ENCODE assay signal across 9 mouse cellular contexts in genomic region chr17:56611861-56612564, GRCm38 (mm10). TPM values are rescaled to one million over a fixed set of nuclear protein-coding genes. Genes with fewer than 3 reads are reported as not detected.
A peak's percentile ranks its signal among the peaks of the same experiment; 100 is the strongest.
DNase-seq lines count a peak whose midpoint lies in the region; ATAC-seq and TF ChIP-seq lines count a peak whose summit lies in the region.
"Had no signal": no experiment of that assay in that cellular context is flagged by ENCODE, and none has a peak within 500 bp of the region (broad histone marks: within the 10 kb centered on the region; RNA-seq: fewer than 3 reads in every experiment).

No protein-coding gene starts in this region.

- no peak for ATAC-seq in midbrain, embryonic 12.5 days (ENCODE audit: low FRiP score, low read depth)
- ATAC-seq in midbrain, embryonic 16.5 days: no peak
- ATAC-seq in intestine, embryonic 15.5 days: peak; percentile 5; the same call in 1 of the 2 replicates

- no peaks in the 10 kb centered on the region for H3K27me3 ChIP-seq in midbrain, embryonic 12.5 days
- H3K27me3 ChIP-seq in midbrain, embryonic 16.5 days (ENCODE audit: control insufficient read depth, insufficient read depth, low read depth, low read length): no peaks in the 10 kb centered on the region
- no peaks in the 10 kb centered on the region for H3K27me3 ChIP-seq in intestine, embryonic 15.5 days (replicated peaks)

- peaks cover 36% of the 10 kb centered on the region for H3K36me3 ChIP-seq in midbrain, embryonic 12.5 days
- H3K36me3 ChIP-seq in midbrain, embryonic 16.5 days (ENCODE audit: control insufficient read depth, insufficient read depth, low read length): peaks cover 3% of the 10 kb centered on the region
- peaks cover 28% of the 10 kb centered on the region for H3K36me3 ChIP-seq in intestine, embryonic 15.5 days

- no peak overlapping the region for H3K9ac ChIP-seq in midbrain, embryonic 12.5 days (replicated peaks)
- no peak overlapping the region for H3K9ac ChIP-seq in midbrain, embryonic 16.5 days (ENCODE audit: low read depth, low read length)
- no peak overlapping the region for H3K9ac ChIP-seq in intestine, embryonic 15.5 days

- 0 out of 2 replicates have a peak overlapping the region, but pooled peaks have one; percentile 11 for H3K4me2 ChIP-seq in midbrain, embryonic 12.5 days (replicated peaks)
- no peak overlapping the region for H3K4me2 ChIP-seq in midbrain, embryonic 16.5 days (ENCODE audit: low read length)
- peak overlapping the region; percentile 33; the same call in 1 of the 2 replicates for H3K4me2 ChIP-seq in intestine, embryonic 15.5 days (replicated peaks)

- peaks cover 36% of the 10 kb centered on the region for H3K4me1 ChIP-seq in midbrain, embryonic 12.5 days
- peaks cover 25% of the 10 kb centered on the region for H3K4me1 ChIP-seq in midbrain, embryonic 16.5 days (ENCODE audit: control insufficient read depth, insufficient read depth, low read length)
- H3K4me1 ChIP-seq in intestine, embryonic 15.5 days (replicated peaks): peaks cover 33% of the 10 kb centered on the region

- H3K9me3 ChIP-seq in midbrain, embryonic 12.5 days: no peaks in the 10 kb centered on the region
- no peaks in the 10 kb centered on the region for H3K9me3 ChIP-seq in midbrain, embryonic 16.5 days (replicated peaks; ENCODE audit: control insufficient read depth, low read length, poor library complexity, severe bottlenecking)
- H3K9me3 ChIP-seq in intestine, embryonic 15.5 days: no peaks in the 10 kb centered on the region

- TF ChIP-seq CTCF in left cerebral cortex, adult 2 months (IDR thresholded peaks at IDR 0.05): no peak

- WGBS in midbrain, embryonic 12.5 days: 13% methylated on average over 14 of the region's 14 CpGs
- 13% methylated on average over 14 of the region's 14 CpGs for WGBS in midbrain, embryonic 16.5 days
- 18% methylated on average over 14 of the region's 14 CpGs for WGBS in intestine, embryonic 15.5 days

- H3K4me3 ChIP-seq in midbrain, embryonic 12.5 days: no peak overlapping the region
- H3K4me3 ChIP-seq in midbrain, embryonic 16.5 days (ENCODE audit: low read depth, low read length): no peak overlapping the region
- 0 out of 2 replicates have a peak overlapping the region, but pooled peaks have one; percentile 3 for H3K4me3 ChIP-seq in intestine, embryonic 15.5 days (replicated peaks)
- H3K4me3 ChIP-seq in left cerebral cortex, adult 2 months: no peak overlapping the region

- H3K27ac ChIP-seq in midbrain, embryonic 12.5 days (replicated peaks): no peak overlapping the region
- no peak overlapping the region for H3K27ac ChIP-seq in midbrain, embryonic 16.5 days (ENCODE audit: low read length)
- H3K27ac ChIP-seq in intestine, embryonic 15.5 days: peak overlapping the region; percentile 6; the same call in 1 of the 2 replicates
- H3K27ac ChIP-seq in left cerebral cortex, adult 2 months: no peak overlapping the region
- H3K27ac ChIP-seq: macrophage had no signal

- intact Hi-C loops in left cerebral cortex, adult 2 months (cut with DNase I): loop anchor here (2.0 to 5.0 kb wide), 2 partner anchors 57 to 150 kb away; partner anchors contain the start of gene Dus3l

- DNase-seq in adrenal gland, adult (ENCODE audit: inconsistent age in 2 of 2, low spot score in 1 of 2): peak; percentile 67 to 80
- DNase-seq in adrenal gland, adult 18-20 months (ENCODE audit: low spot score in 2 of 2): no peak
- peak; percentile 58 to 64 for DNase-seq in lung, adult 18-20 months
- DNase-seq in testis, postnatal 10 days (ENCODE audit: low spot score): peak; percentile 86
- no peak for DNase-seq in left cerebral cortex, adult 2 months (ENCODE audit: extremely low spot score in 1 of 2, low spot score in 2 of 2)

RNA-seq across cellular contexts. Expression of gene Rpl36, which starts 1.2 kb away (rescaled TPM):
- total RNA-seq in adrenal gland, adult 18-20 months (2021): 100 to 1,000 TPM; 765 to 908 TPM
- 1,173 and 1,210 TPM in 2 replicates for polyA plus RNA-seq in midbrain, embryonic 12.5 days (2016; fragmentation: Nextera tagmentation; extraction: Ambion mirVana)
- polyA plus RNA-seq in midbrain, embryonic 16.5 days (2015; fragmentation: Nextera tagmentation; extraction: Ambion mirVana): 789 and 838 TPM in 2 replicates
- 1,919 and 1,958 TPM in 2 replicates for polyA plus RNA-seq in intestine, embryonic 15.5 days (2015; fragmentation: Nextera tagmentation; extraction: Ambion mirVana)
- 100 to 1,000 TPM; 351 to 353 TPM for total RNA-seq in left cerebral cortex, adult 2 months (2021)

RNA-seq across cellular contexts. Expression of gene 2410015M20Rik, which starts 2.4 kb away (rescaled TPM):
- 100 to 1,000 TPM; 360 to 384 TPM for total RNA-seq in adrenal gland, adult 18-20 months (2021)
- polyA plus RNA-seq in midbrain, embryonic 12.5 days (2016; fragmentation: Nextera tagmentation; extraction: Ambion mirVana): 174 and 178 TPM in 2 replicates
- polyA plus RNA-seq in midbrain, embryonic 16.5 days (2015; fragmentation: Nextera tagmentation; extraction: Ambion mirVana): 171 and 182 TPM in 2 replicates
- 283 and 287 TPM in 2 replicates for polyA plus RNA-seq in intestine, embryonic 15.5 days (2015; fragmentation: Nextera tagmentation; extraction: Ambion mirVana)
- 100 to 1,000 TPM; 123 to 148 TPM for total RNA-seq in left cerebral cortex, adult 2 months (2021)

RNA-seq across cellular contexts. Expression of gene Lonp1, which starts 14.7 kb away (rescaled TPM):
- 100 to 1,000 TPM; 458 to 700 TPM for total RNA-seq in adrenal gland, adult 18-20 months (2021)
- 52.1 TPM in 2 replicates for polyA plus RNA-seq in midbrain, embryonic 12.5 days (2016; fragmentation: Nextera tagmentation; extraction: Ambion mirVana)
- 42.8 and 43.0 TPM in 2 replicates for polyA plus RNA-seq in midbrain, embryonic 16.5 days (2015; fragmentation: Nextera tagmentation; extraction: Ambion mirVana)
- polyA plus RNA-seq in intestine, embryonic 15.5 days (2015; fragmentation: Nextera tagmentation; extraction: Ambion mirVana): 62.6 and 70.0 TPM in 2 replicates
- total RNA-seq in left cerebral cortex, adult 2 months (2021): 10 to 100 TPM; 62.7 to 62.8 TPM

RNA-seq across cellular contexts. Expression of gene Catsperd, which starts 15.9 kb away (rescaled TPM):
- 1 to 10 TPM; 2.4 to 4.3 TPM for total RNA-seq in adrenal gland, adult 18-20 months (2021)
- 0.80 and 1.1 TPM in 2 replicates for polyA plus RNA-seq in midbrain, embryonic 12.5 days (2016; fragmentation: Nextera tagmentation; extraction: Ambion mirVana)
- polyA plus RNA-seq in midbrain, embryonic 16.5 days (2015; fragmentation: Nextera tagmentation; extraction: Ambion mirVana): 1.8 and 2.1 TPM in 2 replicates
- polyA plus RNA-seq in intestine, embryonic 15.5 days (2015; fragmentation: Nextera tagmentation; extraction: Ambion mirVana): 0.48 and 0.68 TPM in 2 replicates
- total RNA-seq in left cerebral cortex, adult 2 months (2021): under 1 TPM; 0.38 to 0.65 TPM
- polyA plus RNA-seq: macrophage had no signal

RNA-seq across cellular contexts. Expression of gene Safb, which starts 27.4 kb away (rescaled TPM):
- total RNA-seq in adrenal gland, adult 18-20 months (2021): 100 to 1,000 TPM; 108 to 136 TPM
- 168 and 177 TPM in 2 replicates for polyA plus RNA-seq in midbrain, embryonic 12.5 days (2016; fragmentation: Nextera tagmentation; extraction: Ambion mirVana)
- polyA plus RNA-seq in midbrain, embryonic 16.5 days (2015; fragmentation: Nextera tagmentation; extraction: Ambion mirVana): 121 and 122 TPM in 2 replicates
- 79.3 and 86.2 TPM in 2 replicates for polyA plus RNA-seq in intestine, embryonic 15.5 days (2015; fragmentation: Nextera tagmentation; extraction: Ambion mirVana)
- 100 to 1,000 TPM; 160 to 168 TPM for total RNA-seq in left cerebral cortex, adult 2 months (2021)

Comparison
In these comparisons a context has a peak if more than half of its experiments do, and no peak if none do; other contexts are left out.
1. DNase-seq: peak in adrenal gland, adult (2 of 2), lung, adult 18-20 months (2 of 2) and testis, postnatal 10 days (single experiment); none in adrenal gland, adult 18-20 months (0 of 2) and left cerebral cortex, adult 2 months (0 of 2).